Mouse (Mus musculus) brain, adult 2 months (tissue): ENCODE results near the gene Pramef17.
"Not testable (repeated sequence)": the region's sequence is repeated elsewhere in the genome, so short reads cannot be mapped to it uniquely, and the experiment has no call there.

ENCODE experiments used
- DNase-seq: peaks from one replicate; pipeline ENCODE4 v3.0.0; 2011; ENCODE audit warnings: low read depth, low spot score

The Pramef17 gene

GRCm38 (mm10) chr4:143994269-143994668 is at the start of gene Pramef17:
Gene Pramef17 (minus strand): TSS chr4:143994369.
- DNase-seq: not testable (repeated sequence)

GRCm38 (mm10) chr4:143988126-143988525 is 6.0 kb downstream of the Pramef17 start:
- DNase-seq: not testable (repeated sequence)

DNA sequence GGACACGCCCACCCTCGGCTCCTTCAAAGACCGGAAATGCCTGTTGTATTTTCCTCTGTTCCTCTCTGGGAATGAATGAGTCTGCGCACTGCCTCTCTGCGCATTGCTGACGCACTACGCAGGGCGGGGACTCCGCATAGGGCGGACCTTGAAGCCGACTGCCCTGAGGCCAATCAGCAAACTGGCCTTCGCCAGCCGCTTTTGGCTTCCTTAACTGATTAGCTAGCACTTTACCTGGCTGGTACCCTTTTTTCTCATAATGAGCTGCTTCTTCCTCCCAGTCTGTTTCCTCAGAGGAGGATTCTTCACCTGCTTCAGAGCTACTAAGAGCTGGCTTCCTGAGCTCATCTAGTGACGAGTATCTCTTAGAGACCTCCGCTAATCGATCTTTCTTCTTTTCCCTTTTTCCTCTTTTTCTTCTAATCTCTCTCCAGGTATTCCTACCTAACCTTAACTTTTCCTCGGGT is 6.7 kb downstream of the Pramef17 start:
- DNase-seq: not testable (repeated sequence)

GRCm38 (mm10) chr4:143985733-143986132 is 8.4 kb downstream of the Pramef17 start:
- DNase-seq: not testable (repeated sequence)

- not testable (repeated sequence) for DNase-seq
Observed at GRCm38 (mm10) chr4:143985165-143985564, 9.0 kb downstream of the Pramef17 start.

GRCm38 (mm10) chr4:143983446-143983845 is 10.7 kb downstream of the Pramef17 start:
- not testable (repeated sequence) for DNase-seq

DNA sequence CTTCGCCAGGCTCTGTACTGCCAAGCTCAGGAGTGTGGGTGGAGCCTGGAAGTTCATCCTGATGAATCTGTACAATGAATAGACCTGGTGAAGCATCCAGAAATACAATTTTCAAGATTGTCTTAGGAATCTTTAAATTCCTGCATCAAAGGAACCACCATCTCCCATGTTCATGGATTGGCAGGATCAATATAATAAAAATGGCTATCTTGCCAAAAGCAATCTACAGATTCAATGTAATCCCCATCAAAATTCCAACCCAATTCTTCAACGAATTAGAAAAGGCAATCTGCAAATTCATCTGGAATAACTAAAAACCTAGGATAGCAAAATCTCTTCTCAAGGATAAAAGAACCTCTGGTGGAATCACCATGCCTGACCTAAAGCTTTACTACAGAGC is 27.3 kb downstream of the Pramef17 start, which contains the start of gene Gm13101:
Gene Gm13101, minus strand, starts transcription at position 101 of the 400 bp plus-strand sequence.
- DNase-seq: not testable (repeated sequence)

DNA sequence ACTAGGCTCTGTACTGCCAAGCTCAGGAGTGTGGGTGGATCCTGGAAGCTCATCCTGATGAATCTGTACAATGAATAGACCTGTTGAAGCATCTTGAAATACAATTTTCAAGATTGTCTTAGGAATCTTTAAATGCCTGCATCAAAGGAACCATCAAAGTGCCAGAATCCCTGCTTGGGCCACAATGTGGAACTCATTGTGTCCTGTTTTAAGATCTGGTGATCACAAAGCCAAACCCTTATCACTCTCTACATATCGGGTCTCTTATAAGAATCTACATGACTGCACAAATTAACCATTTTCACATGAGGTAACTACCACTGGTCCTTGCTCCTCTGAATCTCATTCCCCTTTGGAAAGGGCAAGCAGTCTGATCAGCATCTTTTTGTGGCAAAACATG is 43.3 kb downstream of the Pramef17 start, which contains the start of gene Pramef25:
Gene Pramef25, minus strand, starts transcription at position 101 of the 400 bp plus-strand sequence.
- not testable (repeated sequence) for DNase-seq
